Mouse (Mus musculus) megakaryocyte, embryonic 14.5 days (primary cell): ENCODE measurements around the gene Hoxd4. TPM values are rescaled to one million over a fixed set of nuclear protein-coding genes. Genes with fewer than 3 reads are reported as not detected.

Experiments used
- H3K27me3 ChIP-seq: replicated peaks from 2 replicates; pipeline ENCODE3; 2012; ENCODE audit warnings: inconsistent platforms
- H3K36me3 ChIP-seq: replicated peaks from 2 replicates; pipeline ENCODE3; 2012; ENCODE audit warnings: low read length, inconsistent platforms, mixed read lengths
- H3K4me1 ChIP-seq: 2 replicates; pipeline ENCODE4 v1.6.1; 2012; ENCODE audit warnings: inconsistent platforms
- H3K4me3 ChIP-seq: replicated peaks from 2 replicates; pipeline ENCODE3; 2012; ENCODE audit warnings: moderate library complexity, mild to moderate bottlenecking, inconsistent platforms
- H3K9me3 ChIP-seq: 2 replicates; pipeline ENCODE4 v1.6.1; 2012; ENCODE audit warnings: inconsistent platforms
- FLI1 ChIP-seq: IDR thresholded peaks from 2 replicates; pipeline ENCODE4 v1.6.1; 2012; ENCODE audit warnings: low read length, inconsistent platforms, mixed read lengths
- GATA1 ChIP-seq: IDR thresholded peaks from 3 replicates; pipeline ENCODE4 v1.6.1; 2012; ENCODE audit warnings: mixed read lengths, low read length, inconsistent platforms, borderline replicate concordance
- polyA plus RNA-seq: library from polyadenylated mRNA; stranded (reverse); fragments of >175 nt; gene quantifications from 2 replicates; pipeline ENCODE4 v1.2.3, GENCODE M21; 2012; ENCODE audit warnings: low replicate concordance; ENCODE audit not compliant: insufficient read depth

Gene Hoxd4
- polyA plus RNA-seq, 1 experiment: not detected

DNA sequence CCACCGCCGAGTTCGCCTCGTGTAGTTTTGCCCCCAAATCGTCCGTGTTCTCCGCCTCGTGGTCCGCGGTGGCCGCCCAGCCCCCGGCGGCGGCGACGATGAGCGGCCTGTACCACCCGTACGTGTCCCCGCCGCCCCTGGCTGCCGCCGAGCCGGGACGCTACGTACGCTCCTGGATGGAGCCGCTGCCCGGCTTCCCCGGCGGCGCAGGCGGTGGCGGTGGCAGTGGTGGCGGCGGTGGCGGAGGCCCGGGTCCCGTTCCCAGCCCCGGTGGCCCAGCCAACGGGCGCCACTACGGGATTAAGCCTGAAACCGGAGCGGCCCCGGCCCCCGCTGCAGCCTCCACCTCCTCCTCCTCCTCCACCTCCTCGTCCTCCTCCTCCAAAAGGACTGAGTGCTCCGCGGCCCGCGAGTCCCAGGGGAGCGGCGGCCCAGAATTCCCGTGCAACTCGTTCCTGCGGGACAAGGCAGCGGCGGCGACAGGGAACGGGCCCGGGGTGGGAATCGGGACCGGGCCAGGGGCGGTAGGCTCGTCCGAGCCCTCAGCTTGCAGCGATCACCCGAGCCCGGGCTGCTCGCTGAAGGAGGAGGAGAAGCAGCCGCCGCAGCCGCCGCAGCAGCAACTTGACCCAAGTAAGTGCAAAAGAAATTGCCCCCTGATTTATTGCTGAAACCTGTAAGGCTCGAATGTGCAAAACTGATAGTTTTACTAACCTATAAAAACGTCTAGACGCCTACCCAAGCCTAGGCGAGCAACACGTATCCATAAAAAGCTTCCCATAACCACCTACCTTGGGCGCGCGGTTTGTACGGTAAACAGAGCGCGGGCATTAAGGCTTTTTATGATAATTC lies 13.3 kb upstream of the Hoxd4 start:
- Histone ChIP-seq H3K36me3 (no peaks in the 10 kb centered on the region), H3K27me3 (peaks cover 96% of the 10 kb centered on the region), H3K9me3 (no peaks in the 10 kb centered on the region), H3K4me3 (peak overlapping the region; percentile 79), H3K4me1 (peaks cover 14% of the 10 kb centered on the region)
- TF ChIP-seq GATA1: no peak
- TF ChIP-seq FLI1: no peak

DNA sequence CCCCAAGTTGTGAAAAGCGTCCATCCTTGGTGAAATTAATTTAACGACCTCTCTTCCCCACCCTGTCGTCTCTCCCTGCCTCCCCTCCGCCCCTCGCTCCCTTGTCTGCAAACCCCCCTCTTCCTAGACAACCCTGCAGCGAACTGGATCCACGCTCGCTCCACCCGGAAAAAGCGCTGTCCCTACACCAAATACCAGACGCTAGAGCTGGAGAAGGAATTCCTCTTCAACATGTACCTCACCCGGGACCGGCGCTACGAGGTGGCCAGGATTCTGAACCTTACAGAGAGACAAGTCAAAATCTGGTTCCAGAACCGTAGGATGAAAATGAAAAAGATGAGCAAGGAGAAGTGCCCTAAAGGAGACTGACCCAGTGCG lies 12.7 kb upstream of the Hoxd4 start:
- TF ChIP-seq GATA1 (no peak), FLI1 (no peak)
- Histone ChIP-seq H3K27me3 (peaks cover 96% of the 10 kb centered on the region), H3K4me3 (no peak overlapping the region)

DNA sequence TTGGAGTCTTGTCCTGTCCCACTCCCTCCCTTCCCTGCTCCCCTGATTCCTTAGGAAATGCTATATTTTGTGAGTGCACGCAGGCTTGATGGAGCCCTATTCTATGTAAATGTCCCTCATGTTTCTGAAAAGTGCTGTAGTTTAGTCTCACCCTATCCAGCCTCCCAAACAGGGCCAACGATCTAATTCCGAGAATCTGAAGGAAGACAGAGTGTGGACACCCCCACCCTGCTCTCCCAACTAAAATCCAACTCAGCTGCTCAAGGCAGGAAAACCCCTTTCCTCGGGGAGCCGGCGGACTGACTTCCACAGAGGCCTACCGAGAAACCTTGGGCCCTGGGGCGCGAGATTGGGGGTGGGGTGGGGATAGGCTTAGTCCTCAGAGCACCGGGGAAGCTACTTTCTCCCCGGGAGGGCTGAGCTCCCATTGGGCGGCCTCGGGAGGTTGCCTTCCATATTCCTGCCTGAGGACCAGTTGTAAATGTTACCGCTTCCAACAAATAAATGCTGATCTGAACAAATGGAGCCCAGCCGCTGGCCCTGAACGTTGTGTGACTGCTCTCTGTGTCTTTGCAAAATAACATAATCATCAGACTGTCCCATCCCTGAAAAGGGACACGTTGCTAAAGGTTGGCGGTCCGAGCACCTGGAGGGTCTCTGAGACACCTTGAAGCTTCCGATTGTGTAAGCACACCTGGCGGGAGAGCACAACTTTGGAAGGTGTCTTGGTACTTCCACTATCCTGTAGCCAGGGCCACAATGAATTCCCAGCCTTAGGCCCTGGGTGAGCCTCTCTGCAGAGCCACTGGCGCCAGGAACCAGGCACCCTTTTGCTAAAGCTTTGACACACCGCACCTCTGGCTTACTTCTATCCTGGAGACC lies 11.8 kb upstream of the Hoxd4 start:
- no peak for TF ChIP-seq GATA1
- TF ChIP-seq FLI1: no peak

More for the DNA sequence above, 12.7 kb upstream of the Hoxd4 start:
- Histone ChIP-seq H3K4me1 (peaks cover 13% of the 10 kb centered on the region), H3K36me3 (no peaks in the 10 kb centered on the region), H3K9me3 (no peaks in the 10 kb centered on the region)

DNA sequence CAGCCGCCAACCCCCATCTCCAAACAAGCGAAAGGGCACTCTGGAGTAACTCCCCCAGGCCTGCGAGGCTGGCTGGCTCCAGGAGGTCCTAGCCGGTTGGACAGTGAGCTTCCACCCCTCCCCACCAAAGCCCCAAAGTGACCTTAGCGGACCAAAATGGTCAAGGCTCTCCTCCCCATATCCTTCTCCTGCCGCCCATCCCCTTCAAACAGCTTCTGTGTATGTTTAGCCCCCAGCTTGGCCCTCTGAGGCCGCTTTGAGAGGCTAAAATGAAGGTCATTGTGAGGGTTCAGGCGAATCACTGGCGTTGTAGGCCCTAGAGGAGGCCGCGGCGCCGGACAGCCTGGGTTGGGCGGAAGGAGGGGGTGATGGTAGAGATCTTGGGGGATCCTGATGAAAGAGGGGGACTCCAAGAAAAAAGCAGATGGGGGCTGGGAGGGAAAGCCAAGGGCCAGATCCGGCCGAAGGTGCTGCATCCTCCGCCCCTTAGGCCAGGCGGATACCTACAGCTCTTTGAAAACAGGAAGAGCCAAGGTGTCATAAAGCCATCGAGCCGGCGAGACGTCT lies 11.1 kb upstream of the Hoxd4 start:
- H3K4me3 ChIP-seq: no peak overlapping the region
- H3K36me3 ChIP-seq: no peaks in the 10 kb centered on the region
- peaks cover 23% of the 10 kb centered on the region for H3K4me1 ChIP-seq
- peaks cover 97% of the 10 kb centered on the region for H3K27me3 ChIP-seq
- no peaks in the 10 kb centered on the region for H3K9me3 ChIP-seq
- no peak for TF ChIP-seq FLI1
- no peak for TF ChIP-seq GATA1

More for the DNA sequence above, 11.8 kb upstream of the Hoxd4 start:
- Histone ChIP-seq H3K27me3 (peaks cover 97% of the 10 kb centered on the region), H3K4me1 (peaks cover 15% of the 10 kb centered on the region), H3K36me3 (no peaks in the 10 kb centered on the region), H3K4me3 (no peak overlapping the region), H3K9me3 (no peaks in the 10 kb centered on the region)

DNA sequence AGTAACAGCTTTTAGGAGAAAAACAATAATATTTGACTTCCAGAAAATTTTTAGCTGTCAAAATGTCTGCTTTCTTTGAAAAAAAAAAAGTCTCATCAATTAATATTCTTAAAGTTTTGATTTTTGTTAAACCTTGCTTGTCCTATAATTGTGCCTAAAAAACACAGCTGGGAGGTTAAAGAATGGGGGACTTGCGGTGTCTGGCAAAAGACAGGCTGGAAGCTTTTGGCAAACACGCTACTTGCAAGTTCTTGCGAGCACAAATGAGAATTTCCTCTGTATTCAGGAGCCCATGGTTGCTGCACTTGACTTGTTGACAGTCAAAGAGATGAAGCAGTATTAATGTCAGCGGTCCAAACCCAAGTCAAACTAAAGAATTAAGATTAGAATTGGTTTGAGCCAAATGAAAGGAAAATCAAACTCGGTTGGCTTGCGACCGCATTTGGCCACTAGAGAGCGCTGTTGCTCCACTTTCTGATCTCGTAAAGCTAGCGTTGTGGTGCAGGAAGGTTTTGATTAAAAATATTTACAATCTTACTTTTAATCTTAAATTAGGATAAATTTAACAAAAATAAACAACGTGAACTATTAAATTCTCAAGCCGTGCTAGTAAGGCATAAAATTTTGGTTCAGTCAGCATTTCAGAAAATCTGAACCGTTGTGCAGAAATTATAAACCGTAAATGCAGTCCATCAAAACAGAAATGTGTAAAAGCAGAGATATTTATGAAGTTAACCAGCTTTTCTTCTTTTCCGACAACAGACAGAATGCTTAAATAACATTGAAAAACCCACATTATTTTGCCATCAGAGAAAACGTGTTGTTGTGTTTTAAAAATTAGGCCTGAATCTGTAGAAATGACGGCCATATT lies 9.5 kb upstream of the Hoxd4 start:
- Histone ChIP-seq H3K9me3 (no peaks in the 10 kb centered on the region), H3K4me1 (peaks cover 25% of the 10 kb centered on the region), H3K36me3 (no peaks in the 10 kb centered on the region), H3K27me3 (peaks cover 95% of the 10 kb centered on the region), H3K4me3 (peak overlapping the region; percentile 65)
- TF ChIP-seq FLI1: no peak
- no peak for TF ChIP-seq GATA1

DNA sequence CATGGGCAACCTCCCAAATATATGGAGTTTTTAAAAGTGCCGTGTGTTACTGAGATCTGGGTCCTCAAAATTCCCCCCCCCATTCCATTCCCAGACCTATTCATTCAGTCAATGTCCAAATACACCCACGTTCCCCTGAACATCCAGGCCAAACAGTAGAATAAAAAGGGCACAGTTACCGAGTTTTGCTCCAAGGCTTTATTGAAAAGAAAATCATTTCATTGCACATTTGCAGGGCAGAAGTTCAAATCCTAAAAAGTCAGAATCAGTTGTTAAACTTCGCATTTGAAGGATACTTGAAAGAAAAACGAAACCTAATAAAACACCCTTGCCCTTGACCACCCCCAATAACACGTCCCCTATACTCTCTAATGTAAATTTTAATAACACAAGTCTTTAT lies 8.9 kb upstream of the Hoxd4 start:
- H3K4me3 ChIP-seq: no peak overlapping the region

DNA sequence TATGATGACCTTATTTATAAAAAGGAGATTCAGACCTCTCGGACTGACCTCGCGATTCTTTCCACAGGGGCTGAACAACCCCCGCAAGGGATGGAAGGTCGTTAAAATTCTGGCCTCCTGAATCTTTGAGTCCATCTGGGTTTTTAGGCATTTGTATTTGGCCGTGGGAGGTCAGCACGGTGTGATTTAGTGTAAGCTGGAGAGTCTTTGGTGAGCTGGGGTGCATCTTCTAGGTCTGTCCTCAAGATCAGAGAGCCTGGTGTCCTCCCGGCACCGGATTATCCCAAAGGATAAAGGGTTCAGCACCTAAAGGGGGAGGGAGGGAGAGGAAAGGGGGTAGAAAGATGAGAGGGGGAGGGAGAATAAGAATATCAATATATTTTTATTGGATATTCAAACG lies 8.4 kb upstream of the Hoxd4 start:
- H3K36me3 ChIP-seq: no peaks in the 10 kb centered on the region
- peaks cover 17% of the 10 kb centered on the region for H3K4me1 ChIP-seq
- TF ChIP-seq GATA1 (no peak), FLI1 (no peak)
- no peak overlapping the region for H3K4me3 ChIP-seq
- peaks cover 95% of the 10 kb centered on the region for H3K27me3 ChIP-seq
- no peaks in the 10 kb centered on the region for H3K9me3 ChIP-seq

More for the DNA sequence above, 8.9 kb upstream of the Hoxd4 start:
- H3K36me3 ChIP-seq: no peaks in the 10 kb centered on the region
- TF ChIP-seq GATA1 (no peak), FLI1 (no peak)
- peaks cover 22% of the 10 kb centered on the region for H3K4me1 ChIP-seq
- no peaks in the 10 kb centered on the region for H3K9me3 ChIP-seq
- peaks cover 95% of the 10 kb centered on the region for H3K27me3 ChIP-seq

DNA sequence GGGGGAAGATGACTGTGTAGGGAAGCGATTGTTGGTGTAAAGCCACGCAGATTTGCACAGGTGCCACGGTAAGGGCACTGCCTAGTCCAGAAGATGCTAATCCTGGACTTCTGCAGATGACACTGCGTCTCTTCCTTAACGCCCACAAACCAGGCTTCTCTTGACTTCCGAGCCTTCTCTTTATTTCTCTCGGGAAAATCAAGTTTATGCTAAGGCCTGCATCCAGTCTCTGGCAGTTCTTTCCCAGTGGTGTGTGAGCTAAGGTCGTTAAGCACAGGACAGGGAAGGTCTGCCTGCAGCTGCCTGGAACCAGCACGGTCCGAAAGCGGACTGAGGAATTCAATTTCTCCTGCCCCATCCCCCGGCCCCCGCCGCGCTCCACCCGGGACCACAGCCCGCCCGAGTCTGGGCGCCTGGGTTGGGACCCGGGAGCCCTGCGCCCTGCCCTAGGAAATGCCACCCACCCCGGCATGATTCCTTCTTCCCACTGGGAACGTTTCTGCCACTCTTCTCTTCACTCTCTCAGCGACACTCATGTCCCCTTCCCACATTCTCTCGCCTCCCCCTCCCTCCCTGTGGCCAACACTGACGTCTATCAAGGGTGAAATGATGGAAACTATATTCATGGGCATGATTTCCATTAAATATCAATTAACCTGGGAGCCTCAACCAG lies 7.9 kb upstream of the Hoxd4 start:
- H3K36me3 ChIP-seq: no peaks in the 10 kb centered on the region
- TF ChIP-seq GATA1 (no peak), FLI1 (no peak)
- no peak overlapping the region for H3K4me3 ChIP-seq
- H3K4me1 ChIP-seq: peaks cover 15% of the 10 kb centered on the region
- no peaks in the 10 kb centered on the region for H3K9me3 ChIP-seq
- peaks cover 95% of the 10 kb centered on the region for H3K27me3 ChIP-seq
